Mouse (Mus musculus): ENCODE results near the gene H2-Q7.
A peak's percentile ranks its signal among the peaks of the same experiment; 100 is the strongest.
"Not testable (repeated sequence)": the region's sequence is repeated elsewhere in the genome, so short reads cannot be mapped to it uniquely, and the experiment has no call there.

H2-Q7 gene

DNA sequence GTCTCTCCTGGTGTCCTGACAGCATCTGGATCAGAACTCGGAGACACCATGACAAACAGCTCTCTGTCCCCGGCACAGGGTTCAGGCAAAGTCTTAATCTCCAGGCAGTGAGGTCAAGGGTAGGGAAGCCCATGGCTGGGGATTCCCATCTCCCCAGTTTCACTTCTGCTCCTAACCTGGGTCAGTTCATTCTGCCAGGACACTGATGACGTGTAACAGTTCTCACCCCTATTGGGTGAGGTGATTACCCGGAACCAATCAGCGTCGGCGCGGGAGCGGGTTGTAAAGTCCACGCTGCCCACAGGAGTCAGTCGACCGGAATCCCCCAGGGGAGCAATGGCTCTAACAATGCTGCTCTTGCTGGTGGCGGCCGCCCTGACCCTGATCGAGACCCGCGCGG is at the start of gene H2-Q7:
TSS of gene H2-Q7 (plus strand) at position 271 of the 400 bp plus-strand sequence.
- DNase-seq (ENCODE audit: low read depth, low spot score), result peak; percentile 26

DNA sequence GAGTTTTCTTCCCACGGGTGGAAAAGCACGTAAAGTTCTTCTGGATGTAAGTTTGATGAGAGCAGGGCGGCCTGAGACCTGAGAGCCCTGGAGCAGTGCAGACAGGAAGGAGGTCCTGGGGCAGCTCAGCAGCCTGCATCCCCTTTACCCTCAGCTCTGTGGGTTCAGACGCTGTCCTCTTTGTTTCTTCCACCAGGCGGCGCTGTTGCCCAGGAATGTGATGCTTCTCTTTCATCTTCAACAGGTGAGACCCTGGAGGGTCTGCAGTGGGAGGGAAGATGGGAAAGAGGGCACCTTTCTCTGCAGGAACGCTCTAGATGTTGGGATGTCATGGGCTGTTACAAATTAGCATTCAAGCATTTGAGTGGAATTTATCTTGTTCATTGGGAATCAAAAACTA is 49.2 kb upstream of the H2-Q7 start:
- not testable (repeated sequence) for DNase-seq (ENCODE audit: low read depth, low spot score)

DNA sequence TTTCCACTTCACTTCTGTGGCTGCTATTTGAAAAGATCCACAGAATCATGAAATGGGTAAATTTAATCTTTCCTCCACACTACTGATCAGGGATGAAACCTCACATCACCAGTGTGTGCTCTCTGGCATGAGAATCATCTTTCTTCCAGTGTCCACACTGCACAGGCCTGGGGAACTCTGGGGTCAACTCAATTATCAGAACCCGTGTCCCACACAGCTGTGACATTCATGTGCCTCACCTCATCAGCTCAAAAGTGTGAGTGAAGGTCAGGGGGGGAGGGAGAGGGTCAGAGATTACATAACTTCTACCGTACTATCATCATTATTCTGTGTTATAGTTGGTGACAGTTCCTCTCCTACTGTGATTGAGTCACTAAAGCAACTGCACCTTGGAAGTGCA is 46.3 kb upstream of the H2-Q7 start:
- DNase-seq (ENCODE audit: low read depth, low spot score), result not testable (repeated sequence)

DNA sequence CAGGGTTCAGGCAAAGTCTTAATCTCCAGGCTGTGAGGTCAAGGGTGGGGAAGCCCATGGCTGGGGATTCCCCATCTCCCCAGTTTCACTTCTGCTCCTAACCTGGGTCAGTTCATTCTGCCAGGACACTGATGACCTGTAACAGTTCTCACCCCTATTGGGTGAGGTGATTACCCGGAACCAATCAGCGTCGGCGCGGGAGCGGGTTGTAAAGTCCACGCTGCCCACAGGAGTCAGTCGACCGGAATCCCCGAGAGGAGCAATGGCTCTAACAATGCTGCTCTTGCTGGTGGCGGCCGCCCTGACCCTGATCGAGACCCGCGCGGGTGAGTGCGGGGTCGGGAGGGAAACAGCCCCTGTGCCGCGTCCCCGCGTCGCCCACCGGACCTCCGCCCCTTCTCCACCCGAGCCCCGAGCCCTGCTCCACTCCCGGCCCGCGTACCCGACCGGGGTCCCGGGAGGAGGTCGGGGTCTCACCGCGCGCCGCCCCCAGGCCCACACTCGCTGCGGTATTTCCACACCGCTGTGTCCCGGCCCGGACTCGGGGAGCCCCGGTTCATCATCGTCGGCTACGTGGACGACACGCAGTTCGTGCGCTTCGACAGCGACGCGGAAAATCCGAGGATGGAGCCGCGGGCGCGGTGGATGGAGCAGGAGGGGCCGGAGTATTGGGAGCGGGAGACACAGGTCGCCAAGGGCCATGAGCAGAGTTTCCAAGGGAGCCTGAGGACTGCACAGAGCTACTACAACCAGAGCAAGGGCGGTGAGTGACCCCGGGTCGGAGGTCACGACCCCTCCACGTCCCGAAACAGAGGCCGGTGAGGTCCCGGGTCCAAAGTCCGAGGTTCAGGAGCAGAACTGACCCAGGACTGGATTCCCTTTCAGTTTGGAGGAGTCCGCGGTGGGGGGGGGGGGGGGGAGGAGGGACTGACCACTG is 44.8 kb upstream of the H2-Q7 start:
- DNase-seq (ENCODE audit: low read depth, low spot score), result not testable (repeated sequence)

DNA sequence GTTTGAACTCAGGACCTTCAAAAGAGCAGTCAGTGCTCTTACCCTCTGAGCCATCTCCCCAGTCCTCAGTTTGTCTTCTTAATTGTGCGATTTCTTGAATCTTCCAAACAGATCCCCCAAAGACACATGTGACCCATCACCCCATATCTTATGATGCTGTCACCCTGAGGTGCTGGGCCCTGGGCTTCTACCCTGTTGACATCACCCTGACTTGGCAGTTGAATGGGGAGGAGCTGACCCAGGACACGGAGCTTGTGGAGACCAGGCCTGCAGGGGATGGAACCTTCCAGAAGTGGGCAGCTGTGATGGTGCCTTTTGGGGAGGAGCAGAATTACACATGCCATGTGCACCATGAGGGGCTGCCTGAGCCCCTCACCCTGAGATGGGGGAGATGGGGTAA is 42.0 kb upstream of the H2-Q7 start:
- not testable (repeated sequence) for DNase-seq (ENCODE audit: low read depth, low spot score)

DNA sequence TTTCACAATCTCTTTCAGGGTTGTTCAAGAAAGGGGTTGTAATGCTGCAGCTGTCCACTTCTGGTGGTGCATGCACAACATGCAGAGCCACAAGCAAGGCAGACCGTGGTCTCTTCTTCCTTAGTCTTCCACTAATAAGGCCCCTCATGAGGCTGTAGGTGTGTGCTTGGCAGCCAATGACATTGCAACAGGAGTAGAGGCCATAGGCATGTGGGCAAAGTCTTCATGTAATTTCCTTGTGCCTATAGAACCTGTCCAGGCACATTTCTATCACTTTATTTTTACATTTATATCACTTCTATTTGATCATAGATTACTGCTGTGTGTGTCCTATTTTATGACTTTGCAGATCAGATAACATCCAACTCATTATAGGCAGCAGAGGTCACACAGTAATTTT is 25.9 kb upstream of the H2-Q7 start:
- DNase-seq (ENCODE audit: low read depth, low spot score), result not testable (repeated sequence)

DNA sequence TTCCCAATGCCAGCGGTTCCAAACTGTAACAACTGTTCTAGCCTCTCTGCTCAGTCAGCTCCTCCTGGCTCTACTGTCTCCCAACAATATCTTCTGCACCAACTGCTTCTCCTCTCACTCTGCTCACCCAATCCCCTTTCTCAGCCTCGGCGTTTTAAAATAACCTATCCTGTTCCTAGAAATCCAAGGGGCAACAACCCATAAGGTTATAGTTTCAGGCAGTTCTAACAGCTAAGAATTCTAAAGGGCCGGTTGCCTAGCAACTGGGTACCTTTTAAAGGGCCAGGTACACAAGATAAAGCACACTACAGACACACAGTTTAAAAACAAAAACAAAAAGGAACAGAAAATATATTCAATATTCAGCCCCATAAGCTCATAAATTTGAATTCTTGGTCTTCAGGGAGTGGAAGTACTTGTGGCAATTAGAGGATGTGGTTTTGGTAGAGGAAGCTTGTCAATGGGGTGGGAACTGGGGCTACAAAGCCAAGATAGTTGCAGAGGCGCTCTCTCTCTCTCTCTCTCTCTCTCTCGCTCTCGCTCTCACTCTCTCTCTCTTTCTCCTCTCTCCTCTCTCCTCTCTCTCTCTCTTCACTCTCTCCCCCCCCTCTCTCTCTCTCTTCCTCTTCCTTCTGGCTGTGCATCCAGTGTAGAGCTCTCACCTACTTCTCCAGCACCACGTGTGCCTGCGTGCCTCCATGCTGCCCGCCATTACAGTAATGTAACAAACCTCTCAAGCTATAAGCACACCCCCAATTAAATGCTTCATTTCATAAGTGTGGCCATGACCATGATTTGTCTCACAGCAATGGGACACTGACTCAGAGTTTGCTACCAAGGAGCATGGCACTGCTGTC is 23.5 kb upstream of the H2-Q7 start:
- not testable (repeated sequence) for DNase-seq (ENCODE audit: low read depth, low spot score)

DNA sequence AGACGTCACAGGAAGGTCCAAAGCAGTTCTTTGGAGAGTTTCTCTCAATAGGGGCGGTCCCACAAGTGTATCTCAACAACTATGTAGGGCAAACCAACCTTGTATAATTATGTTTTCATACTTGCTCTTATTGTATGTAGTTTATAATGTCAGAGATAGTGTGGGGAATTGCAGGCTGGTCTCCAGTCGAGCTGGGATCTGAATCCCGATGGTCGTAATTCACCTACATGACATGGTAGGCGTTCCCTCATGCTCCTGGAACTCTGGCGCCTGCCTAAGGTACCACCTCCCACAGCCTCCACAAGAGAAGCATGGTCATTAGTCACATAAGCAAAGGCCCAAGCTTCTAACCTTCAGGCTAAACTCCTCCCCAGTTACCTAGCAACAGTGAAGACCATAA is 20.2 kb upstream of the H2-Q7 start:
- DNase-seq (ENCODE audit: low read depth, low spot score), result no peak

DNA sequence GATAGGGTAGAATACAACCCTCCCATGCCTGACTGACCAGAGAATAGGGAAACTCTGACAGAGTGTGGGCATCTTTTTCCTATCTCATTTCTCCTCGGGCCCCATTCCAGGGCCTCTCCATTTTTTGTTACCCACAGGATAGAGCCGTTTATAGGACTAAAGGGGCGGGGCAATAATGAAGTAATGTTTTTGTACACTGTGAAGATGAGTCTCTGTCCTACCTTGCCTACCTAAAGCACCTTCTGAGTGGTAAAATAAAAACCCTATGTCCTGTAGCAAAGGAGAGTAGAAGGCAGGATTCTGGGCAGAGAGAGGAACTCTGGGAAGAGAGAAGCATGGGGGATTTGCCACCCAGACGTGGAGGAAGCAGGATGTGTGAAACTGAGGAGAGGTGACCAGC is 19.4 kb upstream of the H2-Q7 start:
- DNase-seq (ENCODE audit: low read depth, low spot score), result not testable (repeated sequence)

DNA sequence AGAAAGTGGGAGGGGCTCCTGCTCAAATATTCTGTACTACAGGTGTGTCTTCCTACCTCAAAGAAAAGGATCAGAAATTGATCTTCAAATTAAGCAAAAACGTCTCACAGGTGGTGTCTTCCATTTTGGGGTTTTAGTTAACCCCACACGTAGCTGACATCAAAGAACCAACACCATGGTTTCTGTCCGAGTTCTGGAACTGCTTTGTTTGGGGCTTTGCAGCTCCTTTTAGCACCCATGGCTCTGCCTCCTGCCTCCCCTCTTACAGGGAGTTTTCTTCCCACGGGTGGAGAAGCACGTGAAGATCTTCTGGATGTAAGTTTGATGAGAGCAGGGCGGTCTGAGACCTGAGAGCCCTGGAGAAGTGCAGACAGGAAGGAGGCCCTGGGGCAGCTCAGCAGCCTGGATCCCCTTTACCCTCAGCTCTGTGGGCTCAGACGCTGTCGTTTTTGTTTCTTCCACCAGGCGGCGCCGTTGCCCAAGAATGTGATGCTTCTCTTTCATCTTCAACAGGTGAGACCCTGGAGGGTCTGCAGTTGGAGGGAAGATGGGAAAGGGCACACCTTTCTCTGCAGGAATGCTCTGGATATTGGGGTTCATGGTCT is 18.6 kb upstream of the H2-Q7 start:
- DNase-seq (ENCODE audit: low read depth, low spot score), result not testable (repeated sequence)

DNA sequence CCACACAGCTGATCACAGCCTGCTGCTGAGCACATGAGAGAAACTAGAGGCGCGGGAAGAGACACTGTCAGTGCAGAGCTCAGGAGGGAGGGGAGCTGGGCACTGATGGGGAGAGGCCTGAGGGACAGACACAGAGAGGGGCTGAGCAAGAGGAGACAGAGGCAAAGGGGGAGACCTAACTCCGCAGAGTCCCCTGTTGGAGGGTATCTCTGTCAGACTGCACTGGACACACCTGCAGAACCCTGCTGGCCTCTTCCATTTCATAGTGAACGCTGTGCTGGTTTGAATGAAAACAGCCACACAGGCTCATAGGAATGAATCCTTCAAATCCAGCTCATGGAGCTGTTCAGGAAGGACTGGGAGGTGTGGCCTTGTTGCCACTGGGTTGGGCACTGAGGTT is 17.6 kb upstream of the H2-Q7 start:
- not testable (repeated sequence) for DNase-seq (ENCODE audit: low read depth, low spot score)

DNA sequence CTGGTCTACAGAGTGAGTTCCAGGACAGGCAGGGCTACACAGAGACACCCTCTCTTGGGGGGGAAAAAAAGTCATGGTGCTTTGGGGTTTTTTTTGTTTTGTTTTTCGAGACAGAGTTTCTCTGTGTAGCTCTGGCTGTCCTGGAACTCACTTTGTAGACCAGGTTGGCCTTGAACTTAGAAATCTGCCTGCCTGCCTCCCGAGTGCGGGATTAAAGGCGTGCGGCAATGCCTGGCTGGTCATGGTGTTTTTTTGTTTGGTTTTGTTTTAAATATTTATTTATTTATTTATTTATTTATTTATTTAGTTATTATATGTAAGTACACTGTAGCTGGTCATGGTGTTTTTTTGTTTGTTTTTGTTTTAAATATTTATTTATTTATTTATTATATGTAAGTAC is 16.6 kb upstream of the H2-Q7 start:
- DNase-seq (ENCODE audit: low read depth, low spot score), result not testable (repeated sequence)

DNA sequence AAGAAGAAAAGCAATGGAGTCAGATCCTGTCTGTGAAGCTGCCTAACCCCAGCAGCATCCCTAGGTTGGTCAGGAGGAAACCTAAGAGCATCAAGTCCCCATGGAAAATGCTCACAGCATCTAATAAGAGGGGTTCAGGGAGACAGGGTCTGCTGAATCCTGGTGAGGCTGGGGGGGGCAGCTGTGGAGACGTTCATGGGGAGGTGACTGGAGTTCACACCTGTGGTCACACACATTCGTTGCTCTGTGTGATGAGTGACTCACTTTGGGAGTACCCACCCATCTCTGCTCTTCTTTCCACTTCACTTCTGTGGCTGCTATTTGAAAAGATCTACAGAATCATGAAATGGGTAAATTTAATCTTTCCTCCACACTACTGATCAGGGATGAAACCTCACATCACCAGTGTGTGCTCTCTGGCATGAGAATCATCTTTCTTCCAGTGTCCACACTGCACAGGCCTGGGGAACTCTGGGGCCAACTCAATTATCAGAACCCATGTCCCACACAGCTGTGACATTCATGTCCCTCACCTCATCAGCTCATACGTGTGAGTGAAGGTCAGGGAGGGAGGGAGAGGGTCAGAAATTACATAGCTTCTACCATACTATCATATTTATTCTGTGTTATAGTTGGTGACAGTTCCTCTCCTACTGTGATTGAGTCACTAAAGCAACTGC is 15.7 kb upstream of the H2-Q7 start:
- DNase-seq (ENCODE audit: low read depth, low spot score), result not testable (repeated sequence)

DNA sequence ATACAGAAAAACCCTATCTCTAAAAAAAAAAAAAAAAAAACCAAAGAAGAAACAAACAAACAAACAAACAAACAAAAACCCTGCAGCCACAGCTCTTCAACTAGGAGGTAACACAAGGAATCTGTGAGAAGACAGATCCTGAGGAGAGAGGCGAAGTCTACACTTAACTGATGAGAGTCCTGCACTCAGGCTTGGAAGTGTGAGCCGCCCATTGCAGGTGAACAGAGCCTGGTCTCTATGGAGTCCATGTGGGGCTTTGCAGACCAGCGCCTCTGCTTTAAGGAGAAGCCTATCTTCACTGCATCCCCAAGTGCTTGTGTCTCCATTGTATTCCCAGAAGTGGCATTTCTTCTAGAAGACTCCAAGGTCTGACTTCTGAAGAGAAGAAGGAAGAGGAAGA is 14.8 kb upstream of the H2-Q7 start:
- not testable (repeated sequence) for DNase-seq (ENCODE audit: low read depth, low spot score)

DNA sequence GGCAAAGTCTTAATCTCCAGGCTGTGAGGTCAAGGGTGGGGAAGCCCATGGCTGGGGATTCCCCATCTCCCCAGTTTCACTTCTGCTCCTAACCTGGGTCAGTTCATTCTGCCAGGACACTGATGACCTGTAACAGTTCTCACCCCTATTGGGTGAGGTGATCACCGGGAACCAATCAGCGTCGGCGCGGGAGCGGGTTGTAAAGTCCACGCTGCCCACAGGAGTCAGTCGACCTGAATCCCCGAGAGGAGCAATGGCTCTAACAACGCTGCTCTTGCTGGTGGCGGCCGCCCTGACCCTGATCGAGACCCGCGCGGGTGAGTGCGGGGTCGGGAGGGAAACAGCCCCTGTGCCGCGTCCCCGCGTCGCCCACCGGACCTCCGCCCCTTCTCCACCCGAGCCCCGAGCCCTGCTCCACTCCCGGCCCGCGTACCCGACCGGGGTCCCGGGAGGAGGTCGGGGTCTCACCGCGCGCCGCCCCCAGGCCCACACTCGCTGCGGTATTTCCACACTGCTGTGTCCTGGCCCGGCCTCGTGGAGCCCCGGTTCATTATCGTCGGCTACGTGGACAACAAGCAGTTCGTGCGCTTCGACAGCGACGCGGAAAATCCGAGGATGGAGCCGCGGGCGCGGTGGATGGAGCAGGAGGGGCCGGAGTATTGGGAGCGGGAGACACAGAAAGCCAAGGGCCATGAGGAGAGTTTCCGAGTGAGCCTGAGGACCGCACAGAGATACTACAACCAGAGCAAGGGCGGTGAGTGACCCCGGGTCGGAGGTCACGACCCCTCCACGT is 14.1 kb upstream of the H2-Q7 start, which contains the start of gene H2-Q6:
TSS of gene H2-Q6 (plus strand) at position 227 of the 793 bp plus-strand sequence.
- DNase-seq (ENCODE audit: low read depth, low spot score), result not testable (repeated sequence)

DNA sequence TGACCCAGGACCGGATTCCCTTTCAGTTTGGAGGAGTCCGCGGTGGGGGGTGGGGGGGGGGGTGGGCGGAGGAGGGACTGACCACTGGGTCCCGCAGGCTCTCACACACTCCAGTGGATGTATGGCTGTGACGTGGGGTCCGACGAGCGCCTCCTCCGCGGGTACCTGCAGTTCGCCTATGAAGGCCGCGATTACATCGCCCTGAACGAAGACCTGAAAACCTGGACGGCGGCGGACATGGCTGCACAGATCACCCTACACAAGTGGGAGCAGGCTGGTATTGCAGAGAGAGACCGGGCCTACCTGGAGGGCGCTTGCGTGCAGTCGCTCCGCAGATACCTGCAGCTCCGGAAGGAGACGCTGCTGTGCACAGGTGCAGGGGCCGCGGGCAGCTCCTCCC is 13.5 kb upstream of the H2-Q7 start:
- DNase-seq (ENCODE audit: low read depth, low spot score), result not testable (repeated sequence)

DNA sequence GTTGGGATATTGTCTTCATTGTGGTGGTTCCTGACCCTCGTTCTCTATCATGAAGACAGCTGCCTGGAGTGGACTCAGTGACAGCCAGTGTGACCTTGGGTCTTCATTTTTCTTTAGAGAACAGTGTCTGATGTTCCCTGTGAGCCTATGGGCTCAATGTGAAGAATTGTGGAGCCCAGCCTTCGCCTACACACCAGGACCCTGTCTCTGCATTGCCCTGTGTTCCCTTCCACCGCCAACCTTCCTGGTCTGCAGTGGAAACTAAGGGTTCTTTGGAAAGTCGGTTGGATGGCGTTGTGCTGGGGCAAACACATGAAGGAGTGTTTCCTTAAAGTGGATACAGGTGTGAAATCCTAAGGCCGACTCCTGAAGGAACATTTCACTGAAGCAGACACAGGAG is 10.1 kb upstream of the H2-Q7 start:
- not testable (repeated sequence) for DNase-seq (ENCODE audit: low read depth, low spot score)

DNA sequence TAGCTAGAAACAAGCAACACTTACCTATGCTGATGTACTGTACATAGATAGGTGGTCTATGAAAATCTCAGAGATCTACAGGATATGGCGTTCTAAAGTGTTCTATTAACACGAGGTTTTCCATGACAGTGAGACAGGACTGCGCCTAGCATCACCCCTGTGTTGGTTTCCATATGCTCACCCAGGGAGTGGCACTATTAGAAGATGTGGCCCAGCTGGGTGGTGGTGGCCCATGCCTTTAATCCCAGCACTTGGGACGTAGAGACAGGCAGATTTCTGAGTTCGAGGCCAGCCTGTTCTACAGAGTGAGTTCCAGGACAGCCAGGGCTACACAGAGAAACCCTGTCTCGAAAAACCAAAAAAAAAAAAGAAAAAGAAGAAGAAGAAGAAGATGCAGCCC is 8.3 kb upstream of the H2-Q7 start:
- not testable (repeated sequence) for DNase-seq (ENCODE audit: low read depth, low spot score)

DNA sequence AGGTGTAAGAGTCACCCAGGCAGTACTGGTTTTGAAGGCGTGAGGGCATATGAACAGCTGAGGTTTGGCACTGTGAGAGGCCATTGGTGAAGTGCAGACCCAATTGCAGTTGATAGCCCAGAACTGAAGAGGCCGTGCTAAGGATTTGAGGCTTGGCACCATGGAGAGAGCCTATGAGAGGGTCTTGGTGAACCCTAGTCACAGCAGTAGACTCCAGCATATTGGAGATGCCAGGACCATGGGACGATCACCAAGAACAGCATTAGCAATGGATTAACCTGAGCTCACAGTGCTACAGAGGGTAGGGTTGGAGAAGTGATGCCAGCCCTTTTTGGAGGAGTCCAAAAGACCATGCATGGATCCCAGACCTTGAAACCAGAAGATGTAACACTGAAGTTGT is 6.8 kb upstream of the H2-Q7 start:
- DNase-seq (ENCODE audit: low read depth, low spot score), result not testable (repeated sequence)

DNA sequence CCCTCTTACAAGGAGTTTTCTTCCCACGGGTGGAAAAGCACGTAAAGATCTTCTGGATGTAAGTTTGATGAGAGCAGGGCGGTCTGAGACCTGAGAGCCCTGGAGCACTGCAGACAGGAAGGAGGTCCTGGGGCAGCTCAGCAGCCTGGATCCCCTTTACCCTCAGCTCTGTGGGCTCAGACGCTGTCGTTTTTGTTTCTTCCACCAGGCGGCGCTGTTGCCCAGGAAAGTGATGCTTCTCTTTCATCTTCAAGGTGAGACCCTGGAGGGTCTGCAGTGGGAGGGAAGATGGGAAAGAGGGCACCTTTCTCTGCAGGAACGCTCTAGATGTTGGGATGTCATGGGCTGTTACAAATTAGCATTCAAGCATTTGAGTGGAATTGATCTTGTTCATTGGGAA is 4.1 kb upstream of the H2-Q7 start:
- not testable (repeated sequence) for DNase-seq (ENCODE audit: low read depth, low spot score)
